Mouse (Mus musculus) heart, embryonic 12.5 days (tissue): Measurements from ENCODE around the gene Thbs4. TPM values are rescaled to one million over a fixed set of nuclear protein-coding genes. Genes with fewer than 3 reads are reported as not detected.

ENCODE experiments used
- ATAC-seq: fragments of 200-750 bp; cut with Nextera tagmentation; 2 replicates; pipeline ENCODE4 v1.8.0; 2017; ENCODE audit warnings: moderate TSS enrichment, moderate library complexity; ENCODE audit not compliant: insufficient number of reproducible peaks, low FRiP score
- H3K27ac ChIP-seq: fragments of 300-500 bp; sonication (generic); 2 replicates; pipeline ENCODE4 v1.5.1; 2016; ENCODE audit warnings: mild to moderate bottlenecking, moderate library complexity; ENCODE audit not compliant: poor library complexity, severe bottlenecking
- H3K27me3 ChIP-seq: fragments of 300-500 bp; sonication (generic); replicated peaks from 2 replicates; pipeline ENCODE4 v1.6.1; 2016; ENCODE audit warnings: mild to moderate bottlenecking, moderate library complexity
- H3K36me3 ChIP-seq: fragments of 300-500 bp; sonication (generic); 2 replicates; pipeline ENCODE4 v1.6.1; 2016; ENCODE audit warnings: mild to moderate bottlenecking, moderate library complexity
- H3K4me1 ChIP-seq: fragments of 300-500 bp; sonication (generic); replicated peaks from 2 replicates; pipeline ENCODE4 v1.6.1; 2016; ENCODE audit warnings: mild to moderate bottlenecking
- H3K4me2 ChIP-seq: fragments of 300-500 bp; sonication (generic); 2 replicates; pipeline ENCODE4 v1.6.1; 2016; ENCODE audit warnings: mild to moderate bottlenecking, moderate library complexity
- H3K4me3 ChIP-seq: fragments of 300-500 bp; sonication (generic); 2 replicates; pipeline ENCODE4 v1.5.1; 2016; ENCODE audit warnings: mild to moderate bottlenecking
- H3K9ac ChIP-seq: fragments of 300-500 bp; sonication (generic); 2 replicates; pipeline ENCODE4 v1.6.1; 2016; ENCODE audit warnings: mild to moderate bottlenecking, moderate library complexity
- H3K9me3 ChIP-seq: fragments of 300-500 bp; sonication (generic); replicated peaks from 2 replicates; pipeline ENCODE4 v1.6.1; 2016; ENCODE audit warnings: mild to moderate bottlenecking, moderate library complexity
- WGBS: fragments of 180-500 bp; shearing (Covaris S2); methylation state at CpG from one replicate; pipeline ENCODE4 v1.1.7; 2016; 5-methylcytosine and 5-hydroxymethylcytosine counted together
- polyA plus RNA-seq: library from polyadenylated mRNA; unstranded; fragments of >200 nt; fragmentation: Nextera tagmentation; extraction: Ambion mirVana; gene quantifications from 2 replicates; pipeline ENCODE4 v1.2.1, GENCODE M21; 2016

Thbs4 gene
- polyA plus RNA-seq, 1 experiment from 2014 or later = 45.6 TPM

DNA sequence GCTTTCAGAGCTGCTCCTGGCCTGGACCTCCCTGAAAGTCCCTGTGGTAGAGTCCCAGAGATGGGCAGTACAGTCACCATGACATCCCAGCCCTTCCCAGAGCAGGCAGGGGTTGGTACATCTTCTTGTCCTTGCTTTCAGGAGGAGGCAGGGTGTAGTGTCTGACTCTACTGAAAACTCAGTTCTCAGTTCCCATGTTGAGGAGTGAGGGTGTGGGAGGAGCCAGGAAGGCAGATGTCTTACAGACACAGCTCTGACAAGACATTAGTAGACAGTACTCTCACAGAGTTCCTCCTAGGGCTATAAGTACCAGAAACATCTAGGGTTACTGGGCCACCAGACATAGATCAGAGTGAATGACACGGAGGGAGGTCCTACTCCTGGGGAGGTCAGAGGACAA, 32.3 kb downstream of the Thbs4 start:
- no peak overlapping the region for H3K4me2 ChIP-seq
- no peak overlapping the region for H3K9ac ChIP-seq
- no peak overlapping the region for H3K27ac ChIP-seq
- WGBS = 54% methylated on average over 1 of the region's 1 CpGs
- H3K4me3 ChIP-seq = no peak overlapping the region
- H3K36me3 ChIP-seq = peaks cover 10% of the 10 kb centered on the region; the same call in 1 of the 2 replicates
- H3K27me3 ChIP-seq = peaks cover 14% of the 10 kb centered on the region; the same call in 1 of the 2 replicates
- no peaks in the 10 kb centered on the region for H3K9me3 ChIP-seq
- H3K4me1 ChIP-seq = peaks cover 21% of the 10 kb centered on the region
- ATAC-seq = no peak

GRCm38 (mm10) chr13:92760519-92760918, 34.1 kb downstream of the Thbs4 start:
- Histone ChIP-seq H3K36me3 (peaks cover 10% of the 10 kb centered on the region; the same call in 1 of the 2 replicates), H3K27ac (no peak overlapping the region), H3K27me3 (peaks cover 18% of the 10 kb centered on the region; the same call in 1 of the 2 replicates), H3K9me3 (no peaks in the 10 kb centered on the region), H3K4me2 (no peak overlapping the region), H3K4me3 (no peak overlapping the region), H3K4me1 (peaks cover 28% of the 10 kb centered on the region), H3K9ac (no peak overlapping the region)
- 86% methylated on average over 6 of the region's 6 CpGs for WGBS
- ATAC-seq = no peak

DNA sequence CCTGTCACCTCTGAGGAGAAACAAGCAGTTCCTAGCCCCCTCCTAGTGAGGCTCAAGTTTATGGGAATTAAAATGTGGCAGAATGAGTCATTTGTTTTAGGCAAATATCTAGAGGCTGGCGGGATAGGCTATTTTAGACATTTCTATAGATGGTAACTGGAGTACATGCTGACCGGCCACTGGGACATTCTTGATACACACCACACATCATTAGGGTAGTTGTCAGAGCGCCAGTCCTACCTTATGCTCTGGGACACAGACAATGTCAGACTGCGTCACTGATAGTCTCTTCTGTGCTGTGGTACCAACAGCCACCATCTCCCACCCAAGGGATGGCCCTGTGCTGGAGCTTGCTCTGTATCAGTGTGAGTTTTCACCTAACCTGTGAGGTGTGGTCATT, 35.5 kb downstream of the Thbs4 start:
- 60% methylated on average over 4 of the region's 4 CpGs for WGBS
- peaks cover 20% of the 10 kb centered on the region; the same call in 1 of the 2 replicates for H3K27me3 ChIP-seq
- peak overlapping the region; percentile 52 for H3K27ac ChIP-seq
- no peaks in the 10 kb centered on the region for H3K9me3 ChIP-seq
- no peak for ATAC-seq
- peaks cover 10% of the 10 kb centered on the region; the same call in 1 of the 2 replicates for H3K36me3 ChIP-seq
- H3K9ac ChIP-seq = no peak overlapping the region
- no peak overlapping the region for H3K4me3 ChIP-seq
- peaks cover 28% of the 10 kb centered on the region for H3K4me1 ChIP-seq
- H3K4me2 ChIP-seq = no peak overlapping the region

- 20% methylated on average over 12 of the region's 12 CpGs for WGBS
- 0 out of 2 replicates have a peak, but pooled peaks cover 21% of the 10 kb centered on the region for H3K27me3 ChIP-seq
- peaks cover 10% of the 10 kb centered on the region; the same call in 1 of the 2 replicates for H3K36me3 ChIP-seq
- no peak overlapping the region for H3K9ac ChIP-seq
- no peak overlapping the region for H3K4me3 ChIP-seq
- peak overlapping the region; percentile 26; the same call in 1 of the 2 replicates for H3K4me2 ChIP-seq
- H3K27ac ChIP-seq = peak overlapping the region; percentile 52; the same call in 1 of the 2 replicates
- ATAC-seq = peak; percentile 43
- H3K9me3 ChIP-seq = no peaks in the 10 kb centered on the region
- peaks cover 28% of the 10 kb centered on the region for H3K4me1 ChIP-seq
These were observed 36.5 kb downstream of the Thbs4 start for GRCm38 (mm10) chr13:92757972-92758585.

GRCm38 (mm10) chr13:92755036-92755435, 39.6 kb downstream of the Thbs4 start:
- H3K4me2 ChIP-seq = no peak overlapping the region
- WGBS = 81% methylated on average over 7 of the region's 7 CpGs
- H3K9me3 ChIP-seq = no peaks in the 10 kb centered on the region
- no peak for ATAC-seq
- no peak overlapping the region for H3K4me3 ChIP-seq
- peaks cover 35% of the 10 kb centered on the region for H3K4me1 ChIP-seq
- H3K36me3 ChIP-seq = no peaks in the 10 kb centered on the region
- no peak overlapping the region for H3K9ac ChIP-seq
- 0 out of 2 replicates have a peak, but pooled peaks cover 18% of the 10 kb centered on the region for H3K27me3 ChIP-seq
- H3K27ac ChIP-seq = no peak overlapping the region

GRCm38 (mm10) chr13:92753676-92754075, 40.9 kb downstream of the Thbs4 start:
- Histone ChIP-seq H3K4me1 (peaks cover 28% of the 10 kb centered on the region), H3K4me3 (no peak overlapping the region), H3K4me2 (no peak overlapping the region), H3K27me3 (0 out of 2 replicates have a peak, but pooled peaks cover 10% of the 10 kb centered on the region), H3K27ac (no peak overlapping the region), H3K9ac (no peak overlapping the region), H3K9me3 (no peaks in the 10 kb centered on the region), H3K36me3 (no peaks in the 10 kb centered on the region)
- ATAC-seq = no peak
- 93% methylated on average over 8 of the region's 8 CpGs for WGBS

GRCm38 (mm10) chr13:92751726-92752565, 42.7 kb downstream of the Thbs4 start:
- H3K4me2 ChIP-seq = no peak overlapping the region

DNA sequence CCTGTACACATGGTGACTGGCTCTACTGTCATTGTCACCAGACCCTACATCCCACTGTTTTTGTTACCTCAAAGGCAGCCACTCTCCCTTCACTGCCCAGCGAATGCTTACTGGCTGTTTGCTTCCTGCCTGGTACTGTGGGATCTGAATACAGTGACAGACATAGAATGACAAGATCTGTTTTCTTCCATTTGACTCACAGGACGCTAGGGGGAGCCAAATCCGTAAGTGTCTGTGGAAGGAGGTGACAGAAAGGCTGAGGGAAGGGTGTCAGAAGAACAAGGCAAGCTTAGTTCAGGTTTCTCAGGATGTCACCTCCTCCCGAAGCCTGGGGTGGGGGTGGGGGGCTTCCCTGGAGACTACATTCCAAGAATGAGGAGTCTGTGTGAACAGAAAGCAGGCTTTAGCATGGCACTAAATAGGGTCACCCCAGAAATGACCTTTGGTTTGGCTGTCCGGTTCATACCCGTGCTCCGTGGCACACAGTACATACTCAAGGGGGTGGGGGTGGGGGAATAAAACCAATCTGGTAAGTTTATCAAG, 43.6 kb downstream of the Thbs4 start:
- Histone ChIP-seq H3K9ac (no peak overlapping the region), H3K27ac (no peak overlapping the region), H3K4me3 (no peak overlapping the region), H3K27me3 (0 out of 2 replicates have a peak, but pooled peaks cover 6% of the 10 kb centered on the region), H3K4me2 (peak overlapping the region; percentile 37), H3K36me3 (no peaks in the 10 kb centered on the region), H3K4me1 (peaks cover 7% of the 10 kb centered on the region; the same call in 1 of the 2 replicates), H3K9me3 (0 out of 2 replicates have a peak, but pooled peaks cover 3% of the 10 kb centered on the region)
- WGBS = 18% methylated on average over 7 of the region's 7 CpGs
- no peak for ATAC-seq

More at GRCm38 (mm10) chr13:92751726-92752565, 42.7 kb downstream of the Thbs4 start:
- Histone ChIP-seq H3K27me3 (0 out of 2 replicates have a peak, but pooled peaks cover 10% of the 10 kb centered on the region), H3K4me1 (peaks cover 13% of the 10 kb centered on the region; the same call in 1 of the 2 replicates), H3K4me3 (no peak overlapping the region), H3K36me3 (no peaks in the 10 kb centered on the region), H3K9ac (no peak overlapping the region), H3K9me3 (0 out of 2 replicates have a peak, but pooled peaks cover 3% of the 10 kb centered on the region), H3K27ac (no peak overlapping the region)
- ATAC-seq = no peak
- 64% methylated on average over 21 of the region's 21 CpGs for WGBS

DNA sequence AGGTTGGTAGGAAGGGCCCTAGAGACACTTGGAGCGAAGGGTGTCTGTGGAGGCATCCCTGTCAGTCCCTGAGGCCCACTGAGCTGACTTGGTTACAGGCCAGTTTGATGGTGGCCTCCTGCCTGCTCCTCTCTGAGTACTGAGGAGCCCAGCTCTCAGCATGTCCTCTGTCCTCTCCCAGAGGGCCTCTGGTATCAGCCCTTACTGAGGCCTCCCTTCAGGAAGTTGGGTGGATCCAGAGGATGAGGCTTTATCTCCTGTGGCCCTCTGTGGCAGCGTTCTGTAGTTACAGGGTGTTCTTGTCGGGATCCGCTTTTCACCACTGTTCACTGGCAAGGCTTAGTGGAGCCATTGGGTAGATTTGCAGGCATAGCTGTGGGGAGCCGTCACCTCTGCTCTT, 51.3 kb downstream of the Thbs4 start:
- 49% methylated on average over 5 of the region's 5 CpGs for WGBS
- Histone ChIP-seq H3K36me3 (no peaks in the 10 kb centered on the region), H3K27me3 (no peaks in the 10 kb centered on the region), H3K4me3 (no peak overlapping the region), H3K27ac (no peak overlapping the region), H3K4me1 (peaks cover 7% of the 10 kb centered on the region), H3K9ac (no peak overlapping the region), H3K9me3 (0 out of 2 replicates have a peak, but pooled peaks cover 3% of the 10 kb centered on the region), H3K4me2 (no peak overlapping the region)
- peak; percentile 39; the same call in 1 of the 2 replicates for ATAC-seq

- 0 out of 2 replicates have a peak, but pooled peaks cover 2% of the 10 kb centered on the region for H3K9me3 ChIP-seq
- WGBS = 83% methylated on average over 4 of the region's 4 CpGs
- no peak overlapping the region for H3K27ac ChIP-seq
These were observed 51.7 kb downstream of the Thbs4 start for GRCm38 (mm10) chr13:92742886-92743285.

More at GRCm38 (mm10) chr13:92742886-92743285, 51.7 kb downstream of the Thbs4 start:
- Histone ChIP-seq H3K9ac (no peak overlapping the region), H3K4me1 (peaks cover 7% of the 10 kb centered on the region), H3K27me3 (no peaks in the 10 kb centered on the region), H3K36me3 (no peaks in the 10 kb centered on the region), H3K4me2 (no peak overlapping the region), H3K4me3 (no peak overlapping the region)
- no peak for ATAC-seq
